Mouse (Mus musculus) CH12.LX (cell line): ENCODE data around the gene Trio. TPM values are rescaled to one million over a fixed set of nuclear protein-coding genes. Genes with fewer than 3 reads are reported as not detected.

Source experiments
- DNase-seq: peaks from one replicate; pipeline ENCODE4 v3.0.0-alpha.2; 2013; ENCODE audit errors: extremely low read depth
- H3K27ac ChIP-seq: 2 replicates; pipeline ENCODE4 v1.5.1; 2012; ENCODE audit warnings: low read depth, mild to moderate bottlenecking, control low read depth, moderate library complexity; ENCODE audit not compliant: insufficient read depth
- H3K27me3 ChIP-seq: replicated peaks from 2 replicates; pipeline ENCODE3; 2012; ENCODE audit warnings: inconsistent platforms
- H3K36me3 ChIP-seq, 2 experiments: replicated peaks in 1 of 2; 2 replicates each; pipeline versions ENCODE3 to v1.6.1; 2012; ENCODE audit warnings: inconsistent platforms in 1 of 2, low read length in 1 of 2, mild to moderate bottlenecking in 1 of 2, mixed read lengths in 1 of 2, moderate library complexity in 1 of 2; ENCODE audit not compliant: control insufficient read depth in 1 of 2, insufficient read depth in 1 of 2
- H3K4me1 ChIP-seq, 2 experiments: 2 replicates each; pipeline ENCODE4 v1.6.1; 2012; ENCODE audit warnings: inconsistent platforms in 1 of 2, moderate library complexity in 1 of 2; ENCODE audit not compliant: insufficient read depth in 2 of 2, control insufficient read depth in 1 of 2
- H3K4me2 ChIP-seq: 2 replicates; pipeline ENCODE4 v1.6.1; 2012; ENCODE audit warnings: low read depth, mild to moderate bottlenecking, control low read depth; ENCODE audit not compliant: poor library complexity, insufficient read depth, severe bottlenecking
- H3K4me3 ChIP-seq, 3 experiments: fragments of 150-350 bp in 1 of 3; sonication (generic) in 1 of 3; replicated peaks in 1 of 3; 2 replicates each; pipeline versions ENCODE3 to v1.5.1; 2011 to 2012; ENCODE audit warnings: low read depth in 2 of 3, low read length in 2 of 3, mild to moderate bottlenecking in 2 of 3, moderate library complexity in 2 of 3, control low read depth in 1 of 3, improper control_type of control experiment in 1 of 3, inconsistent platforms in 1 of 3, mixed read lengths in 1 of 3; ENCODE audit not compliant: poor library complexity in 1 of 3
- H3K79me2 ChIP-seq: replicated peaks from 2 replicates; pipeline ENCODE4 v1.6.1; 2012; ENCODE audit warnings: mild to moderate bottlenecking, moderate library complexity; ENCODE audit not compliant: control insufficient read depth, poor library complexity, insufficient read depth, severe bottlenecking; ENCODE audit errors: extremely low read depth
- H3K9ac ChIP-seq: 2 replicates; pipeline ENCODE4 v1.6.1; 2012; ENCODE audit warnings: low read depth, mild to moderate bottlenecking, control low read depth, moderate library complexity; ENCODE audit not compliant: insufficient read depth
- H3K9me3 ChIP-seq: replicated peaks from 2 replicates; pipeline ENCODE3; 2012; ENCODE audit warnings: low read length, inconsistent platforms, mixed read lengths
- BHLHE40 ChIP-seq: IDR thresholded peaks from 2 replicates; pipeline ENCODE4 v1.6.1; 2011; ENCODE audit warnings: mild to moderate bottlenecking, low read depth, low read length, improper control_type of control experiment
- CHD1 ChIP-seq: IDR thresholded peaks from 2 replicates; pipeline ENCODE4 v1.6.1; 2012; ENCODE audit warnings: low read depth, low read length, improper control_type of control experiment, inconsistent platforms
- CTCF ChIP-seq, 2 experiments: IDR thresholded peaks in 1 of 2; conservative IDR thresholded peaks in 1 of 2; 2 replicates each; pipeline ENCODE4 v1.5.1; 2011 to 2012; ENCODE audit warnings: low read depth in 2 of 2, low read length in 2 of 2, improper control_type of control experiment in 1 of 2, inconsistent platforms in 1 of 2, mild to moderate bottlenecking in 1 of 2, moderate library complexity in 1 of 2
- ELF1 ChIP-seq: IDR thresholded peaks from 2 replicates; pipeline ENCODE4 v1.6.1; 2014; ENCODE audit warnings: low read depth, mild to moderate bottlenecking, inconsistent platforms, low read length, improper control_type of control experiment
- ETS1 ChIP-seq: conservative IDR thresholded peaks from 2 replicates; pipeline ENCODE4 v1.6.1; 2012; ENCODE audit warnings: low read depth, mild to moderate bottlenecking, inconsistent platforms, low read length, improper control_type of control experiment, moderate library complexity
- GABPA ChIP-seq: IDR thresholded peaks from 2 replicates; pipeline ENCODE4 v1.6.1; 2012; ENCODE audit warnings: low read depth, low read length, improper control_type of control experiment, inconsistent platforms; ENCODE audit not compliant: insufficient replicate concordance
- IRF4 ChIP-seq: IDR thresholded peaks from 2 replicates; pipeline ENCODE4 v1.6.1; 2014; ENCODE audit warnings: low read depth, mild to moderate bottlenecking, inconsistent platforms, low read length, improper control_type of control experiment
- JUN ChIP-seq: IDR thresholded peaks from 2 replicates; pipeline ENCODE4 v1.6.1; 2011; ENCODE audit warnings: low read depth, mild to moderate bottlenecking, low read length, improper control_type of control experiment, moderate library complexity; ENCODE audit not compliant: insufficient read depth
- JUND ChIP-seq: conservative IDR thresholded peaks from 2 replicates; pipeline ENCODE4 v1.6.1; 2011; ENCODE audit warnings: low read depth, low read length, improper control_type of control experiment
- KAT2A ChIP-seq: IDR thresholded peaks from 2 replicates; pipeline ENCODE4 v1.6.1; 2012; ENCODE audit warnings: low read length, improper control_type of control experiment, inconsistent platforms; ENCODE audit not compliant: insufficient replicate concordance
- MAFK ChIP-seq: IDR thresholded peaks from 2 replicates; pipeline ENCODE4 v1.6.1; 2011; ENCODE audit warnings: low read length, improper control_type of control experiment; ENCODE audit not compliant: insufficient replicate concordance
- MXI1 ChIP-seq: IDR thresholded peaks from 2 replicates; pipeline ENCODE4 v1.6.1; 2011; ENCODE audit warnings: mild to moderate bottlenecking, low read depth, low read length, improper control_type of control experiment
- NELFE ChIP-seq: IDR thresholded peaks from 2 replicates; pipeline ENCODE4 v1.6.1; 2011; ENCODE audit warnings: low read depth, low read length, improper control_type of control experiment
- POLR2A ChIP-seq: IDR thresholded peaks from 2 replicates; pipeline ENCODE4 v1.6.1; 2011; ENCODE audit warnings: low read depth, mild to moderate bottlenecking, improper control_type of control experiment, low read length
- POLR2AphosphoS2 ChIP-seq: IDR thresholded peaks from 2 replicates; pipeline ENCODE4 v1.6.1; 2011; ENCODE audit warnings: low read depth, low read length, improper control_type of control experiment
- RCOR1 ChIP-seq: conservative IDR thresholded peaks from 2 replicates; pipeline ENCODE4 v1.6.1; 2012; ENCODE audit warnings: low read depth, mild to moderate bottlenecking, inconsistent platforms, low read length, improper control_type of control experiment
- SIN3A ChIP-seq: IDR thresholded peaks from 2 replicates; pipeline ENCODE4 v1.6.1; 2012; ENCODE audit warnings: low read length, improper control_type of control experiment, inconsistent platforms
- TBP ChIP-seq: conservative IDR thresholded peaks from 2 replicates; pipeline ENCODE4 v1.6.1; 2011; ENCODE audit warnings: low read depth, low read length, improper control_type of control experiment
- TCF12 ChIP-seq: IDR thresholded peaks from 2 replicates; pipeline ENCODE4 v1.6.1; 2014; ENCODE audit warnings: low read depth, mild to moderate bottlenecking, inconsistent platforms, low read length, improper control_type of control experiment
- USF2 ChIP-seq: conservative IDR thresholded peaks from 2 replicates; pipeline ENCODE4 v1.6.1; 2011; ENCODE audit warnings: low read depth, low read length, improper control_type of control experiment
- ZKSCAN1 ChIP-seq: IDR thresholded peaks from 2 replicates; pipeline ENCODE4 v1.6.1; 2012; ENCODE audit warnings: low read depth, inconsistent platforms, low read length, improper control_type of control experiment, borderline replicate concordance
- ZNF384 ChIP-seq: IDR thresholded peaks from 2 replicates; pipeline ENCODE4 v1.6.1; 2012; ENCODE audit warnings: low read depth, low read length, improper control_type of control experiment, inconsistent platforms
- dilution Hi-C: fragments of 300-500 bp; cut with MboI; formaldehyde crosslinking; loops from 2 replicates; pipeline ENCODE4 v1.14.3; 2020; ENCODE audit warnings: low sequenced_read_pairs; ENCODE audit not compliant: extremely low pct_unique_long_range_greater_than_20kb, extremely low pct_ligation_motif_present
- in situ Hi-C: fragments of 300-500 bp; cut with MboI; formaldehyde crosslinking; loops from 3 replicates; pipeline ENCODE4 v1.14.3; 2019; ENCODE audit warnings: low sequenced_read_pairs, low pct_ligation_motif_present, low pct_unique_long_range_greater_than_20kb, mixed read lengths
- polyA plus RNA-seq: library from polyadenylated mRNA; unstranded; fragments of >175 nt; gene quantifications from 2 replicates; pipeline ENCODE4 v1.2.1, GENCODE M21; 2012; ENCODE audit warnings: low read depth; ENCODE audit not compliant: insufficient read length
- total RNA-seq, 2 experiments: library from RNA; depleted of rRNA; stranded (reverse); fragments of 300-350 nt in 1 of 2; fragments of >200 nt in 1 of 2; gene quantifications; 2 replicates each; pipeline ENCODE4 v1.2.3; 2012 to 2014

The Trio gene
- total and polyA plus RNA-seq, 3 experiments: 3.9 to 17.5 (median 4.3) TPM

DNA sequence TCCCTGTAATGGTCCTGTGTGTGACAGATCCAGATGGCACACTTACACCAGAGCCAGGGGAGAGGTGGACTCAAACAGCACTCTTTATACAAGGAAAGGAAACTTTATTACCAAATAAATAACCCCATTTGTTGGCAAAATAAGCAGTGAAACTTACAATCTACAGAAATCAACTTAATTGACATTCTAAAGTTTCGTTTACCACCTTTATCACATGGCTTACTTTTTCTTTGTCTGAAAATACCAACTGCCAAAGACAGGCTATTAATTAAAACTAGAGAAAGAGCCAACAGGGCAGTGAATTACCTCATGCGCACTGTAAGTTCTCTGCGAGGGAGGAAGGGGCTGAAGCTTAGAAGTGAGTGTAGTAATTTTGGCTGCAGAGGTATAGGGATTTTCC is 236.3 kb downstream of the Trio start:
- Histone ChIP-seq H3K79me2 (no peaks in the 10 kb centered on the region), H3K27ac (no peak overlapping the region), H3K36me3 (no peaks in the 10 kb centered on the region), H3K27me3 (no peaks in the 10 kb centered on the region), H3K4me2 (no peak overlapping the region), H3K4me3 (no peak overlapping the region), H3K9ac (no peak overlapping the region), H3K9me3 (no peaks in the 10 kb centered on the region), H3K4me1 (peaks cover 13 to 62% of the 10 kb centered on the region in 2 experiments)
- DNase-seq: no peak
- TF ChIP-seq SIN3A (no peak), JUN (no peak), MXI1 (no peak)
- dilution Hi-C loops (no loop called here), in situ Hi-C loops (no loop called here)

DNA sequence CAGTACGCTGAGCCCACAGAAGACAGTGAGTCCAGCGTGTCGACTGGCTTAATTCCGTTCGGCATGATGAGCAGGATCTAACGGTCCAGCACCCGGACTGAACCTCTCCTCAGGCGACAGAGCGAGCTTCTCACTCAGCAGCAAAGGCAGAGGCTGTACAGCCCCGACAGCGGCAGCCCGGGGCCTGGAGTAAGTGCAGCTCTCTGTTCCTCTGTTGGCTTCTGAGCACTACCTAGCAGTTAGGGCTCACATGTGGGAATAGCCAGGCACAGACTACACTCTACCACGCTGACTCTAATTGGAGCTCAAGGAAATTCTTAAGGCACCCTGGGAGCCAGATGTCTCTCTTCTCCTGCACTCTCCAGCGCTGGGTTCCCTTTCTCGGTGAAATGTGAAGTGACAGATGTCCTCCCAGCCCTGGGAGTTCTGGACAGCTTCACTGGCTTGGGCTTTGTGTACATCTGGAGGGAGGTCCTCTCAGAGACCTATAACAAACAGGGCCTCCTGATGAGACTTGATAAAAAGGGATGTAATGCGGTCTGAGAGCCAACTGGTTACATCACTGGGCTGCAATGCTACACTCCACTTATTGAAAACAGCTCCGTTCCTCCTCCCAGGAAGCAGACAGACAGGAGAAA is 237.4 kb downstream of the Trio start:
- H3K36me3 ChIP-seq: no peaks in the 10 kb centered on the region
- H3K9me3 ChIP-seq: no peaks in the 10 kb centered on the region
- in situ Hi-C loops: no loop called here
- no peak overlapping the region for H3K9ac ChIP-seq
- H3K4me3 ChIP-seq: no peak overlapping the region
- TF ChIP-seq RCOR1: no peak
- no peak for TF ChIP-seq ETS1
- no peak for TF ChIP-seq USF2
- TF ChIP-seq POLR2A: no peak
- no peak for TF ChIP-seq POLR2AphosphoS2
- TF ChIP-seq ZNF384: no peak
- no peak for TF ChIP-seq CTCF (conservative IDR thresholded peaks at IDR 0.05 in 1 of 2, IDR thresholded peaks at IDR 0.05 in 1 of 2; ENCODE audit: low read depth in 2 of 2, low read length in 2 of 2)
- no peak for TF ChIP-seq TBP
- no peak for TF ChIP-seq ZKSCAN1
- TF ChIP-seq TCF12: no peak
- no peak for TF ChIP-seq JUND
- TF ChIP-seq, all 38 proteins: peak for 0
- dilution Hi-C loops: no loop called here
- DNase-seq: no peak
- no peak overlapping the region for H3K27ac ChIP-seq
- no peaks in the 10 kb centered on the region for H3K27me3 ChIP-seq
- H3K79me2 ChIP-seq: no peaks in the 10 kb centered on the region
- no peak overlapping the region for H3K4me2 ChIP-seq
- peaks cover 18 to 65% of the 10 kb centered on the region in 2 experiments for H3K4me1 ChIP-seq

DNA sequence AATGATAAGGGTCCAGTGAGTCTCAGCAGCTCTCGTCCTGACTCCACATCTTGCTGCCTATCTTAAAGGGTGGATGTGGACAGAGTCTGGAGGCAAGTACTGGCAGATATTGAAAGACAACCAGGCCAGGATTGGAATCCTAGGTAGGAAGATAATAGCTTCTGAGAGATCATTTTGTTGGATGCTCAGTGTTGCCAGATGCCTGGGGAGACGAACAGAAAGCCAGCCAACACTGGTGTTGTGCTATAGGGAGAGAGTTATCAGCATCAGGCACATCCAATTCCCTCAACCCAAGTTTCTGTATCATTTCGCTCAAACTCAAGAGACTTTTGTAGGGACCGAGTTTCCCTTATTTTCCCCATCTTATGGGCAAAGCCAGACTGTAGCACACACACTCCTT is 238.5 kb downstream of the Trio start:
- Histone ChIP-seq H3K4me2 (no peak overlapping the region), H3K27ac (no peak overlapping the region), H3K9ac (no peak overlapping the region)
- DNase-seq: no peak
- dilution Hi-C loops (no loop called here), in situ Hi-C loops (no loop called here)
- TF ChIP-seq ELF1 (no peak), MAFK (no peak), CTCF (conservative IDR thresholded peaks at IDR 0.05 in 1 of 2, IDR thresholded peaks at IDR 0.05 in 1 of 2; ENCODE audit: low read depth in 2 of 2, low read length in 2 of 2) (no peak), ETS1 (no peak), TCF12 (no peak), BHLHE40 (no peak), GABPA (no peak), CHD1 (no peak), NELFE (no peak), IRF4 (no peak), KAT2A (no peak)
- TF ChIP-seq, all 38 proteins: peak for 0
- H3K36me3 ChIP-seq: no peaks in the 10 kb centered on the region
- H3K27me3 ChIP-seq: no peaks in the 10 kb centered on the region
- H3K4me1 ChIP-seq: peaks cover 19 to 65% of the 10 kb centered on the region in 2 experiments
- no peaks in the 10 kb centered on the region for H3K9me3 ChIP-seq
- no peak overlapping the region for H3K4me3 ChIP-seq
- no peaks in the 10 kb centered on the region for H3K79me2 ChIP-seq
